Mouse (Mus musculus): ENCODE measurements around the gene Spns1.

GRCm38 (mm10) chr7:126351419-126351951, 25.8 kb downstream of the Spns1 start:
- no peak for TF ChIP-seq GATA1 (IDR thresholded peaks at IDR 0.05; ENCODE audit: borderline replicate concordance, low read length)
- no peak for TF ChIP-seq FLI1 (IDR thresholded peaks at IDR 0.05; ENCODE audit: low read length)

Data from megakaryocyte, embryonic 14.5 days (primary cell).